Mouse (Mus musculus) heart, postnatal 0 days (tissue): Measurements from ENCODE around the gene Syk.

Experiments
- CTCF ChIP-seq: IDR thresholded peaks from 2 replicates; pipeline ENCODE4 v1.5.1; 2016; ENCODE audit warnings: antibody characterized with exemption, control low read depth, low read depth
- EP300 ChIP-seq: IDR thresholded peaks from 2 replicates; pipeline ENCODE4 v1.6.1; 2016; ENCODE audit warnings: antibody characterized with exemption, low read depth

GRCm38 (mm10) chr13:52552822-52553477 is 30.0 kb upstream of the Syk start:
- no peak for TF ChIP-seq CTCF
- no peak for TF ChIP-seq EP300
